Mouse (Mus musculus): ENCODE results near the gene Ap1g2.

Ap1g2 gene

DNA sequence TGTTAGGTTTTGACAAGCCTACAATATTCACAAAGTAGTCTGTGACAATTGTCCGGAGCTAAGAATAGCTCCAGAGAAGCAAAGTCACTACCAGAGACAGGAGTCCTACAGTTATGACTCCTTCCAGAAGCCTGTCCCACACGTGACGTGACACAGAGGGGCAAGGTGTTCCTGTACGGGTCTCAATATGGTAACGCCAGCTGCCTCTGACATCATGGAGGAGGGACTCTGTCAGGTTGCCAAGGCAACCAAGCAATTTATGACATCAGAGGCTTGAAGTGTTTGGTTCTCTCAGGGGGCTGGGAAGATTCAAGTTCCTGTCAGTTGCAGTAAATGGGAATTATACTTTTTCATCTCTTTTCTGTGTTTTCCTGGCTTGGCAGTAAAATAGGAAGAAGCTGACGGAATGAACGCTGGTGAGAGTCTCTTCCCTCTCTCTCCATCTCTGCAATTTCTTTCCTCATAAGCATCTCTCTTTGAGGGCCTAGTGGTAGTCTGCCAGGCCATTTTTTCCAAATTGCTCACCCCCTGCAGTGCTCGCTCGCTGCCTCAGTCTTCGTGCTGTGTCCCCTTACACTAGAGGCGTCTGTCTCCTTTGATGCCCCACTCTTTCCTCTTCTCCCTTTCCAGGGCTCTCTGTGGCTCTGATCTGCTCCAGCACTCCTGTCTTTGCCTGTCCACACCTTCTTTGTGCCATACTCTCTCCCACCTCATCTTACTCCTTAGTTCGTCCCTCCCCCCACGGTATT lies 17.0 kb downstream of the Ap1g2 start:
- no peak for DNase-seq (ENCODE audit: low spot score)

DNA sequence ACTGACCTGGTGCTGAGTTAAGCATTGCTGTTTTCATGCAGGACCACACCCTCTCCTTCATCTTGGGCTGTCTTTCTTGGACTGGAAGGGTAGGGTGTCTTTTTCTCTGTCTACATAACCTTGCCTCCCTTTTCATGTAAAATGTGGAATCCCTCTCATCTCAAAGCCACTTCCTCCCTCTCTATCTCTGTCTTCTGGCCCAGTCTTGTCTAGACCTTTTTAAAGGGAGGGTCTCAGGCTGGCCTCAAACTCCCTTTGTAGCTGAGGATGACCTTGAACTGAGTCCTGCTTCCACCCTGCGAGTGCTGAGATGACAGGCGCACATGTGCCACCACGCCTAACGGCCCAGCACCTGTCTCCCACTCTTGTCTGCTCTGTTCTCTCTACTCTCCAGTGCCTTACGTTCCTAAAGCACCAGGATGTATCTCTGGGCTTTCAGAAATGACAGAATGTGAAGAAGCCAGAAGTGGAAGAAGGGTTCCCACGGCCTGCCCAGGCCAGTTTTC lies 20.3 kb downstream of the Ap1g2 start:
- DNase-seq (ENCODE audit: low spot score) = no peak

DNA sequence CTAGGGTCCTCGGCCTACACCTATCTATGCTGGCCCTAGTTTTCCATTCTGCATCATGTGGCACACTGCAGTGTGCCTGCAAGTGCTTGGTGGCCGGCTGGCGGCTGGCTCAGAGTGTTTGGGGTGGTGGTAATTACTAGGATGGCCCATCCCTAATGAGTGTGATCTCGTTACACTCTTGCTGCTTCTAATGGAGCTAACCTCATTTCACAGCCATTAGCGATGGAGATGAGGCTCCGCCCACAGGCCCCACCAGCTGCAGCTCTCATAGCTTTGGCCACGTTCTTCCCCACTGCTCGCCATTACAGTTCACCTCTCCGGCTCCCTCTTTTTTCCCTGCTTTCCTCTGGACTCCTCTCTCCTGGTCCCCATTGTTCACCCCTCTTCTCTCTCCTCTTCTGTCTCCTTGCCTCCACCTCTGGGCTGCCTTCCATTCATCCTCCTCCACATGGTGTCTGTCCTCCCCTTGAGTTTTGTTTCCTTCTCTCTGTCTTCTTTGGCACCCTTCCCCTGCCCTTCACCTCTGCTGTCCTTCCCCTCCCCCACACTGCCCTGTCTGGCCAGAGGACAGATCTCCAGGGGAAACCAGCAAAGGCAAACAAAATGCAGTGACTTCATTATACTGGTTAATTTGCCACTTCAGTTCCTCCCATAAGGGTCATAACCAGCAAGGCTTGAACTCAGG lies 20.9 kb downstream of the Ap1g2 start:
- DNase-seq (ENCODE audit: low spot score) = no peak

DNA sequence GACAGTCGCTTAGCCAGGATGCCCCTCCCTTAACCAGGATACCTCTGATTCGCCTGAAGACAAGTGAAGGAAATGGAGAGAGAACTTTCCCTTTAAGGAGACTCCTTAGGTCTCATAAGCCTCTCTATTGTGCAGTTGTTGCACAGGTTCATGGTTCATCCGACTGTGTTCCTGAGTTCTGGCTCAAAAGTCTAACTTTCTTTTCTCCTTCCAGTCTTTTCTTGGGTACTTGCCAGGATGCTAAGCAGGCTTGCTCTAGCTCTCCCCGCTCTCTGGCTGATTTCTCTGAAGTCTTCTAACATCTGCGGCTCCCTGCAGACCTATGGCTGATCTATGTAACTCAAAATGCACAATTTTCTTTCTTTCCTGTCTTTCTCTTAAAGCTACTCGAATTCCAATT lies 22.9 kb downstream of the Ap1g2 start:
- no peak for DNase-seq (ENCODE audit: low spot score)

DNA sequence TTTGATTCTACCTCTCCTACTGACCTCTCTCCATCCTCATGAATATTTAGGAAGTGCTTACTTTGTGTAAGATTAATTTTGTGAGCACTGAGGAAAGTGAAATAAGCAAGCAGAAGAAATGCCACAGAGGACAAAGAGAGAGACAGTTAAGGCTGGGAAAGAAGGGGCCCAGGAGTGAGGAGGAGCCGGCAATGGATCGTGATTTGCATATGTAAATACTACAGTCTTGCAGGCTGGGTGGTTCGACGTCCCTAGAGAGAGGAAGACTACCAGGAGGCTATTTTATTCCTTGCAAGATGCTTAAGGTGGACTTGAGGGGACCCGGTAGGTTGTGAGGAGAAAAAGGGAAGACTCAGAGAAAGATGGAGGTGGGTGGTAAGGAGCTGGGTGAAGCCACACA lies 25.3 kb downstream of the Ap1g2 start:
- DNase-seq (ENCODE audit: low spot score) = no peak

DNA sequence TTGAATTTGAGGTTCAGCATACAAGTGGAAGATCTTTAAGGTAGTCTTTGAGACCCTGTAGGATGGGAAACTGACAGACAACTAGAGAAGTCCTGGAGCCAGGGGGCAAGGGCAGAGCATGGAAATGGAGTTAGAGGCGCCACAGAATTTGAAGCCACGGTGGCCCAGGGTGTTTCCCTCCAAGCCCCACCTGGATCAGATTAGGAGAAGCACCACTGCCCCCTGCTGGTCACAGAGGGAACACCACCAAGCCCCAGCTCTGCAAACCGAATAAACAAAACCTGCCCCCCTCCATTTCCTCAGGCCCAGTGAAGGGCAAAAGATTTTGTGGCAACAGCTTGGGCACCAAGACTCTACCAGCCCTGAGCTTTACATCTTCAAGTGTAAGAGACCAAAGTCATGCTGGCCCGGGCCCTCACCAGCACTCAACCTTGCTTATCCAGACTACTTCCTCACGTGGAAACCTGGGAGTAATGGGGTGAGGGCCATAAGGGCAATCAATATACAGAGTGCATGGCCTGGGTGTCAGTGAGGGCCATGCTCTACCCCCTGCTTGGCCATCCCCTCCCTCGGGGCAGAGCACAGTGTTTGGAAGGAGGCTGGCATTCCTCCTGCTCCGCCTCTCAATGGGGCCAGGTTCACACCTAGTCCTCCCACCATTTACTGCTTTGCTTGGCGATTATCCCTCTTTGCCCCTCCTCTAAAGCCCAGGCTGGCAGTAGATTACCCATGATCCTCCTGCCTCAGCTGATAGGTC lies 27.0 kb downstream of the Ap1g2 start:
- DNase-seq (ENCODE audit: low spot score) = peak; percentile 45

DNA sequence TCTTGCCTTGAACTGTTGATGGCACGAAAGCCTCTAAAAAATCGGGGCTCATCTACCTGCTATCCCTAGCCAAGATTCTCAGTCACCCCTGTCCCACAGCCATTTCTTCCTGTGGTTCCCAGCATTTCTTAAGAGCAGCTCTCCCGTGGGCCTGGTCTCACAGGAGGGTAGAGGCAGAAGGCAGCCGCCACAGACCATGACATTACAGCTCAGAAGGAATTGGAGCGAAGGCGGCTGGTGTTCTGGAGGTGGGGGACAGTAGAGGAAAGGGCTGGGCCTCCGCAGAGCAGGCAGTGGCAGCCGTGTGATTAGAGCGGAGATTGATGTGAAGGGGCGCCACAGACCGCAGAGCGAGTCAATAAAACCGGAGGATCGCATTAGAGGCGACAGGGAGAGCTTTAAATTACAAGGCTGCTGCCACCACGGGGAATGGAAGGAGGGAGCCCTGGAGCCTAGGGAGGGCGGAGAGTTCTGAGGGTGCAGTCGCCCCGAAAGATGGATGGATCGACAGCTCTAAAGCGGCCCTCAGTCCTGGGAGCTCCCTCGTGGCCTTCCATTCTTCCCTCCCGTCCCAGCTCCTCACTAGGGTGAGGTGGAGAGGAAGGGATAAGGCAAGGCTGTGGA lies 27.9 kb downstream of the Ap1g2 start:
- DNase-seq (ENCODE audit: low spot score) = no peak

DNA sequence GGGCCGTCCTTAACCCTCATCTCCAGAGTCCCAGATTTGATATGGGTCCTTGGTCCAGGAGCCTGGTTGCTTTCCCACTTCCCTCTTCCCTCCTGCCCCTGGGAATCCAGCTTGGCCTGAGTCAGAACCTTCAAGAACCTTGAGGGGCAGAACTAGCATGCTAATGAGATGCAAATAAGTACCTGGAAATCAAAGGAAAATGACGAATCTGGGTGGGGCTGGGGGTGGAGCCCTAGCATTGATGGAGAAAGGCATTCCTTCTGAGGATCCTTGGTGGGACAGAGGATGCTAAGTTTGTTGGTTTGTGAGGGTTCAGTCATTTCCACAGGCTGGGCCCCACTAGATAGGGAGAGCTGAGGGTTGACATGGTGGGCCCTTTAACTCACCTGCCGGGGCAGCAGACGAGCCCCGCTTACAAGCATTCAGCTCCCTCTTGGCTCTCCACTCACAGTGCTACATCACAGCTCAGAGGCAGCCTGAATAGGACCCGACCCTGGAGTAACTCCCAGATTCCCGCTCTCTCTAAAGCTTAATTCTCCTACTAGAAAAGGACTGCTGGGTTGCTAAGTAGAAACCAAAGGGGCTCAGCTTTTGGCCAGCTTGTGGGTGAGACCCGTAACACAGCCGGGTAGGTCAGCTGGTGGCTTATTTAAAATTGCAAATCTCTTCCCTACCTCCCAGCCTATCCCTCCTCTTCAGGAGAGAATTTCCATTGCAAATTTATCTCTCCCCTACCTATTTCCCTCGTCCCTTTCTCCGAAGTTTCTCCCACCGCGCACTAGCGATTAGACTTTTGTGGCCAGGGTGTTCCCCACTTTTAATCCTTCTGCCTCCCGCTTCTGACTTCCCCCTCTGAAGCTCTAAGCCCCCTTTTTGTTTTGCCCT lies 28.7 kb downstream of the Ap1g2 start:
- no peak for DNase-seq (ENCODE audit: low spot score)

DNA sequence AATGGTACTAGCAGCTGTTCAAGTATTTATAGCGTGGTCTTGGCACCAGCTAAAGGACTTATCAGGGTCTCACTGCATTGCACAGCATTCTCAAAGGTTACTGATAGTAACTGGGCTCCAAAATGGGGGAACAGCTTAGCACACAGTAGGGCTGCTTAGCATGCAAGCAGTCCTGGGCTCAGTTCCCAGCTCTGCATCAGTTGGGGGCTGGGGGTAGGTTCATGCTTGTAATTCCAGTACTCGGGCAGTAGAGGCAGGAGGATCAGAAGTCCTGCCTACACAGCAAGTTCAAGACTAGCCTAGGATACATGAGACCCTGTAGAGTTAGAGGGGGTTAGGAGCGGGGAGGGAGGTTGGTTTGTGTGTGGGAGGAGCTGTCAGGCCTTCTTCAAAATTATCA lies 29.4 kb downstream of the Ap1g2 start:
- no peak for DNase-seq (ENCODE audit: low spot score)

DNA sequence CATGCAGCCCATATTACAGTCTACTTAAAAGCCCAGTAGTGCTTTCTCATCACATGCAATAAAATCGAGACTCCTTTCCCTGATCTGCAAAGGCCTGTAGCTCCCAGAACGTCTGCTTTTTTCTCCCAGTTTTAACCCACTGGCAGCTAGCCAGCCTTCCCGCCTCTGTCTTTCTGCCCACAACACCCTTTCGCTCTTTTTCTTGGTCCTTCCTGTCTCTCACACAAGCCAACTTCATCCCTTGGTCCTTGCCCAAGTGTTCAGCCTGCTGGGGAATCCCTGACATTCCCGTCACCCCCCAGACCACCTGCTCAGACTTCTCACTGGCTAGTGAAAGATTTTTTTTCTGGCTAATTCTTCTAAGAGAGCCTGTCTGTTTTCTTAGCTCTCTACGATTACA lies 30.2 kb downstream of the Ap1g2 start:
- DNase-seq (ENCODE audit: low spot score) = no peak

DNA sequence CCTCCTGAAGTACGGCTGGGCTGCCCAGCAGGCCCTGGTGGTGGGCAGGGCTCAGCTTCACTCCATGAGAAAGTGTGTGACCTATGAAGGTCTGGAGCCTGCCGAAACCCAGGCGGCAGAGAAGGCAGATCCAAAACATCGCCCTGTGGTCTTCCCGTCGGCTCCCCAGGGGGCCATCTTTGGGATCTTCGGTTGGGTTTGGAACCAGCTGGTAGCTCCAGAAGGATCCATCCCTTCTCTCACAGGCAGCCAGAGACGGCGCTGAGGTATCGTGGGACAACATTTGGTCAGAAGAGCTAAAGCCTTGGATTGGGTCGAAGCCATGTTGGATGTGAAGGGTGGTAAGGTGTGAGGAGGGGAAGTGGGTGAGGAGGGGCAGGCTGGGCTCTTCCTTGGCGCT lies 32.0 kb downstream of the Ap1g2 start:
- DNase-seq (ENCODE audit: low spot score) = no peak

DNA sequence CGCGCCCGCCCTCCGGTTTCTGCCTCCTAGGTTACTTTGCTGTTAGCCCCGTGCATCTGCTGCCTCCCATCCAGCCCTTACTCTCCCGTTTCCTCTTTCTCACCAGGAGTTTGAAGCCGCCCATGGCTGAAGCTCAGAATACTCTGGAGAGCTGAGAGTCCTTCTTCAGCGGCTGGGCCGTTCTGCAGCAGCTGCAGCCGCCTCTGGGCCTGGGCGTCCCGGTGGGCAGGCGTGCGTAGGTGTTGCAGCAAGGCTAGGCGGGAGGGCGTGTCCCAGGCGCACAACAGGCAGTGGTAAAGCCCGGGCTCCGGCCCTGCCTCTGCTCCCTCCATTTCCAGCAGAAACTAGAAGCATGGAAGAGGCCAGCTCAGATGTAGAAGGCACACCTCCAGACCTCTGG lies 34.6 kb downstream of the Ap1g2 start:
- DNase-seq (ENCODE audit: low spot score) = no peak

DNA sequence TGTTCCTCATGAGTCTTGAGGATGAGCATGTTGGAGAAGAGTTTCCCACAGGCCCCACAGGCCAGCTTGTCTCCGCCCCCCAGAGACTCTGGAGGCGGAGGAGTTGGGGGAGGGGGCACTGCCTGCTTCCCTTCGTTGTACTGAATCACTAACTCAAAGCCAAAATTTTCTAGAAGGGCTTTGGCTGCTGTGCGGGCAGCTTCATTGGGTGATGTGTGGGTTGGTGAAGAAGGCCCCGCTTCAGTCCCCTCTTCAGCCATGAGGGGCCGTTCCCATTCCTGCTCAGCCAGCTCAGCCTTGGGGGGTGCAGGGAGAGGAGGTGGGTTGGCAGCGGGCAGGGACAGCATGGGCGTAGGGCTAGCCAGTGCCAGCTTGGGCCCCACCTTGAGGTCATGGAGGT lies 40.4 kb downstream of the Ap1g2 start:
- DNase-seq (ENCODE audit: low spot score) = no peak

DNA sequence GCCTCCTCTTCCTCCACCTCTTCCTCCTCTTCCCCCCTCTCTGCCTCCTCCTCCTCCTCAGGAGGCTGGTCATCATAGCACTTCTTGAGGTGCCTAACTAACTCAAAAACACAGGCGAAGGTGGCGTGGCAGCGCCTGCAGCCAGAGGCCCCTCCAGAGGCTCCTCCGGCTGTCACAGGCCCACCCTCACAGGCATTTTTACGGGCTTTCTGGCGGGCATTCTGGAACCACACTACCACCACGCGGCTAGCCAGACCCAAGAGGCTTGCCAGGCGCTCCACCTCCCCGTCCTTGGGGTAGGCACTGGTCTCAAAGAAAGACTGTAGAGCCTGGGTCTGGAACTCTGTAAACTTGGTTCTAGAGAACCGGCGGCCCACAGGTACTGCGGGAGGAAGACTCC lies 41.0 kb downstream of the Ap1g2 start:
- DNase-seq (ENCODE audit: low spot score) = no peak

DNA sequence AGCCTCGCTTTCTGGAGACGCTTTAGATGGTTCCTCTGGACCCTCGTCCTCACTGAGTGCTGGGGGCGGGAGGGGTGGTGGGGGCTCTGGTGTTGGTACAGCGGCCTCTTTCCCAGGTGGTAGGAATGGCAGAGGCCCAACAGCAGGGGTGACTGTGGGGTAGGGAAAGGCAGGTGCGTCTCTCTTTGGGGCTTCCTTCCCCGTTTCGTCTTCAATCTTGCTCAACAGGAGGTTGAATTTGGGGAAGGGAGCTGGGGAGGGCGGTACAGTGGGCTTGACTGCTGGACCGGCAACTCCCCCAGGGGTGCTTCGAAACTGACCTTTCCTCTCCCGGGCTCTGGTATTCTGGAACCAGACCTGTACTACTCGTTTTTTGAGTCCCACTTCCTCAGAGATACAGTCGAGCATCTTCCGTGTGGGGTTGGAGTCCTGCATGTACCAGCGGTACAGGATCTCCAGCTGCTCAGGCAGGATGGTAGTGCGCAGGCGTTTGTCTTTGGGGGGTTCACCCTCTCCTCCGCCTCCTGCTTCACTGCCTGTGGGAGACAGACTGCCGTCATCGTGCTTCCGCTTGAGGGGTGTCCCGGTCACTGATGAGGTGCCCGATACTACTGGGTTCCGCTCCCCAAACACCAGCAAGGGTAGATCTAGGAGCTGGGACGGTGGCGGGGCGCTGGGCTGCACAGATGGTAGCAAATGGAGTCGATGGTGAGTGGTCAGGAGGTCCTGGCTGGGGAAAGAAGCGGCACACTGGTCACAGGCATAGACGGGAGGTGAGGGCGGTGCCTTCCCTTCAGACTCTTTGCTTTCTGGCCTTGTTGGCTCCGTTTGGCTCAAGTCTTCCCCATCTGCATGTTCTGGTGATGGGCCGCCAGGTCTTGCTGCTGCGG lies 41.7 kb downstream of the Ap1g2 start:
- DNase-seq (ENCODE audit: low spot score) = no peak

DNA sequence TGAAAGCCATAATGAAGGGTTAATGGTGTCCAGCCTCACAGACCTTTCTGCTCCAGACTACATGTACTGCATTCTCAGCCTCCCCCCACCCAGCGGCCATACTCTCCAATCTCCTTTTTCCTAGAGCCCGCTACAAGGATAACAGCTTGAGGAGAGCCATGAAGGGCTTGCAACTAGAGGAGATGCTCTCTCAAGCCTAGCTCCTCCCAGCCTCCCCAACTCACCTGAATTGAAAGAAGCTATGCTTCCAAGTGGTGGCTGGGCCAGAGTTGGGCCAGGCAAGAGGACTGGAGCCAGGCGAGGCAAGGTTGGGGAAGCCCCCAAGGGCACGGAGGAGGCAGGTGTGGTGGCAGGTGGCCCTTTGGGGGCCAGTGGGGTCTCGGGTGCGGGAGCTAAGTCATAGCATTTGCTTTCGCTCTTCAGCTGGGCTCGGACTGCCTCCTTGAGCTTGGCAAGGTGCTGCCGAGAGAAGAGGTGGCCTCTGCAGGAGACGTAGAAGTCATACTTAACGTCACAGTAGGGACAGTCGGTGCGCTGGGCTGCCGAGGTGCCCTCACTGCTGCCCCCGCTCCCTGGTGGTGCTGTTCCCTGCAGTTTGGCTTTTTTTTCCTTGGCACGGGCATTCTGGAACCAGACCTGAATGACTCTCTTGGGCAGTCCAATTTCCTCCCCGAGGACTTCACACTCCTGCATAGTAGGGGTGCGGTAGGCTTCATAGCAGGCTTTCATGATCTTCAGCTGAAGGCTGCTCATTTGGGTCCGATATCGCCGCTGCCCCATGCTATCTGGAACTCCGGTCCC lies 42.6 kb downstream of the Ap1g2 start:
- no peak for DNase-seq (ENCODE audit: low spot score)

DNA sequence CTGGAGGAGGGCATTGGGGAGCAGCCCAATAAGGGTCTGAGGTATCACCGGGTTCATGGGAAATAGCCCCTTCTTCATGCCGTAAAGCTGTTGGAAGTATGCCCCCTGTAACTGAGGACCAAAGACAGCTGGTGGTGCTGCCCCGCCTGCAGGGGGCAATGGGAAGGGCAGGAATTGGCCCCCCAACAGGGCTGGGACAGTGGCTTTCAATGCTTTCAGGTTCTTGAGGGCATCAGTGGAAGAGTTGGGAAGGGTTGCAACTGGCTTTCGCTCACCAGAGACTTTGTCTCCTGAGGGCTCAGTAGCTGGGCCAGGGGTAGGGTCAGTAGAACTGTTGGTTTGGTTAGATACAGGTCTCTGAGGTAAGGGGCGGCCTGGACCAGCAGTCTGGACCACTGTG lies 43.3 kb downstream of the Ap1g2 start:
- no peak for DNase-seq (ENCODE audit: low spot score)

DNA sequence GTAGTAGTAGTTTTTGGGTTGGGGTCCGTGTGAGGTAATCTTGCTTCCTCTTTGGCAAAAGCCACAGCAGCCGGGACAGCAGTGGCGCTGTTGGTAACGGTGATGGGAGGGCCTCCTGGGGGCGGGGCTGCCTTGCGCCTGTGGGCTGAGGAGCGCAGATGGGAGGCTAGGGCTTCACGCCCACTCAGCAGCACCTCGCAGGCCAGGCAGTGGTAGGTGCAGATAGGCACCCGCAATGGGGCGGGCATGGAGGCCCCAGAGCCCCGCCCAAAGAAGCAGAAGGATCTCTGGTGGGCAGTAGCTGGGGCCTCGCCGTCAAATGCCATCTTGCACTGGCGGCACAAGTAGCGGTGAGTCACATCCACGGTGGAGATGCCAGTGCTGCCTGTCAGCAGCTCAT lies 43.8 kb downstream of the Ap1g2 start:
- DNase-seq (ENCODE audit: low spot score) = peak; percentile 20

DNA sequence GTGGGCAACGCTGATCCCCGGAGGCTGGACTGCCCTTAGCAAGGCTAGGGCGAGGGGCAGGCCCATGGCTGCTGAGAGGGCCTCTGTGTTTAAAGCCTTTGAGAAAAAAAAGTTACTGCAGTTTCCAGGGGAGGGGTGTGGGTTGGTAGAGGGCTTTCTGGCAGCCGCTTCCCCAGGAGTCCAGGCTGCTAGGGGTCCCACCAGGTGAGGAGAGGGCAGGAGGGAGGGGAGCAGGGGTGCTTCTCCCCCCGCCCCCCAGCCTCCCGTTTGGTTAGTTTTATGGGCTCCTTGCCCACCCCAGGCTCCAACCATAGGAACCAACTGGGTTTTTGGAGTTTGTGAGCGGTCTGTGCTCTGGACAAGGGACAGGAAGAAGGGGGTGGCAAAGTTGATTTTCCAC lies 44.5 kb downstream of the Ap1g2 start:
- DNase-seq (ENCODE audit: low spot score) = no peak

DNA sequence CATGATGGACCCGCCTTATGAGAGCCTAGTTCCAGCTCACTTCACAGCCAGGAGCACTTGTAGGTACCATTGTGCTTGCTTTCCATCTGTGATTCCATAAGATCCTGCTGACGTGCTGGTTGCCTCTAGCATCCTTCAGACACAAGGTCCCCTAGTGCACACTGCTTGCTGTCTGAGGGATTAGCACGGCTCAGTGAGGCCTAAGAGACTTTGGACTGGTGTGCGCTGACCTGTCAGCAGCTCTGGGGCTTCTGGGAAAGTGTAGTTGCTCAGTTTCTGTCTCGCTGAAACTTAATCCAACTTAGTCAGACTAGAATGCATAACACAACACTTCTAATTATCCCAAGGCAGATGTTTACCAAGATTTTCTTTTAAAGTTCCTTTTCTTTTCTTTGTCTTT lies 46.5 kb downstream of the Ap1g2 start:
- peak; percentile 11 for DNase-seq (ENCODE audit: low spot score)
